Mouse (Mus musculus): ENCODE results near the gene Vash1. TPM values are rescaled to one million over a fixed set of nuclear protein-coding genes. Genes with fewer than 3 reads are reported as not detected.
A peak's percentile ranks its signal among the peaks of the same experiment; 100 is the strongest.

Gene Vash1
- total RNA-seq, 2 experiments from 2014 or later: 37.1 to 41.6 TPM

DNA sequence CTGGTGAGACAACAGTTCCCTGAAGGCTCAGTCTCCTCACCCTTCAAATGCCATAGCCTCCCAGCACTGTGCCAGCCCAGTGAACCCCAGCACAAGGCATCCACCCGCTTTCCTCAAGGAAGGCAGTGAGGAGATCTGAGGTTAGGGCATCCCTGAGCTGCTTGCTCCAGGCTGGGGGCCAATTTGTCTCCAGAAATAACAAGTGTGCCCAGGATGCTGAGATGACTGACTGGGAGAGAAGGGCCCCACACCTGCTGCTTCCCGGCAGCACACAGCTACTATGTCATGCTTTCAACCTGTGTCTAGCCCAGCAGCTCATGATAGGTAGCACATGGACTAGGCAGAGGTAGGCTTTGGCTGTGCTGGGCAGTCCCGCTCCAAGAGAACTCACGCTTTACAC lies 23.0 kb downstream of the Vash1 start:
- intact Hi-C loops (cut with DNase I): loop anchor here (10.0 kb wide), 1 partner anchor 243 kb away; the partner anchor contains the start of gene Cipc
- DNase-seq (ENCODE audit: low spot score in 2 of 2): no peak

GRCm38 (mm10) chr12:86702690-86703089 lies 24.2 kb downstream of the Vash1 start:
- intact Hi-C loops (cut with DNase I): loop anchor here (10.0 kb wide), 1 partner anchor 242 kb away; the partner anchor contains the start of gene Cipc
- no peak for DNase-seq (ENCODE audit: low spot score in 2 of 2)

DNA sequence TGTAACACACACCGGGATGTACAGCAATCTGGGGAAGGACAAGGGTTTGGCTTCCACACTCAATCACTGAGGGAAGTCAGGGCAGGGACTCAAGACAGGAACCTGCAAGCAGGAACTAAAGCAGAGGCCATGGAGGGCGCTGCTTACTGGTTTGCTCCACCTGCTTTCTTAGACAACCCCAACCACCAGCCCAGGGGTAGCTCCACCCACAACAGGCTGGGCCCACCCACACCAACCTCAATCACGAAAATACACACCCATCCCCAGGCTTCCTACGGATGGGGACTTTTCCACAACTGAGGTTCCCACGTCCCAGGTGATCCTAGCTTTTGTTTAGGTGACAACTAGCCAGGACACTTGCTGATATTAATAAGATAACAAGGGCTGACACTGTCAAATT lies 27.3 kb downstream of the Vash1 start:
- no peak for DNase-seq (ENCODE audit: low spot score in 2 of 2)
- intact Hi-C loops (cut with DNase I): loop anchor here (10.0 kb wide), 1 partner anchor 239 kb away; the partner anchor contains the start of gene Cipc

DNA sequence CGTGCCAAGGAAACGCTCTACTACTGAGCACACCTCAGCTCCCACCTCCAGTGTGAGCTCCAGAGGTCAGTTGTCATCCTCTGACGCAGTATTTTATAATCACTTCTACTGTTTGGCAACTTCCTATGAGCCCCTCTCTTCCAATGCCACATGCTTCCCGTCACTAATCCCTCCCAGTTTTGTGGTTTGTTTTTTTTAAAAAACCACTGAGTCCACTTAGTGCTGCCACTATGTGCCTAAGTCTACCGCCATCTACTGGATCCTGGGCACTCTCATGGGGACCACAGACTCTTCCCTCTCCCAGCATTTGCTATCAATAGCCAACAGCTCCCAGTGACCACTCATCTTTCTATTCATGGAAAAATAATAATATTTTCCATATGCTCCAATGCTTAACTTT lies 35.5 kb downstream of the Vash1 start:
- DNase-seq (ENCODE audit: low spot score in 2 of 2): no peak
- intact Hi-C loops (cut with DNase I): no loop called here

DNA sequence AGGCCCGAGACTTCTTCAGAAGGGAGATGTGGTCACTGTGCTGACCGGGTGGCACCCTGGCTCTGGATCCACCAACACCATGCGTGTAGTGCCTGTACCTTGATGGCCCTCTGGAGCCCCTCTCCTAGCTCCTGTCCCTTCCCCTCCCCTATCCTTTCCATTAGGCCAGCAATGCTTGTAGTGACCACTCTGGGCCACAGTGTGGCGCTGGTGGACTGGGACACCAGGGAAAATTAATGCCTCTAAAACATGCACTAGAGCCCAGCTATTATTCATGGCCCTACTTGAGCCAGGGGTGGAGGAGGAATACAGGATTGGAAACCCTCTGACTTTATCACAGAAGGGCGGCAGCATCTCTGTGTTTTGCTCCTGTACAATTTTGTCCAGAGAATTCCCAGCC lies 36.9 kb downstream of the Vash1 start:
- peak; percentile 73 to 80 for DNase-seq (ENCODE audit: low spot score in 2 of 2)
- intact Hi-C loops (cut with DNase I): loop anchor here (5.0 kb wide), 1 partner anchor 52 kb away; no protein-coding TSS in a partner anchor

DNA sequence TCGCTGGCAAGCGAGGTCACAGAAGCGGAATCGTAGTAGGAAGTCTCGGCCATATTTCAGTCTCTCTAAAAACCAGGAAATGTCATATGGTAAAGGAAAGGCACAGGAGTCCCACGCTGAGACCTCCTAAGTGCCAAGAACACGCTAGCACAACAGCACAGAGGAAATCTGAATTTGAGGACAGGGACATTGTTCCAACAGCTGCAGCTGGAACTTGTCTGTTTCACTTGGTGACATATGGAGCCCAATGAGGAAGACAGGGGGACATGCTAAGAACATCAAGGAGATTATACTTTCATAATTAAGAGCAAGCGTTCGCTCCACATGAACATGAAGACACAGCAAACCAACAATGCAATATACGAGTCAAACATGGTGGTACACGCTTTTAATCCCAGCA lies 38.5 kb downstream of the Vash1 start:
- no peak for DNase-seq (ENCODE audit: low spot score in 2 of 2)
- intact Hi-C loops (cut with DNase I): loop anchor here (5.0 kb wide), 1 partner anchor 50 kb away; no protein-coding TSS in a partner anchor

DNA sequence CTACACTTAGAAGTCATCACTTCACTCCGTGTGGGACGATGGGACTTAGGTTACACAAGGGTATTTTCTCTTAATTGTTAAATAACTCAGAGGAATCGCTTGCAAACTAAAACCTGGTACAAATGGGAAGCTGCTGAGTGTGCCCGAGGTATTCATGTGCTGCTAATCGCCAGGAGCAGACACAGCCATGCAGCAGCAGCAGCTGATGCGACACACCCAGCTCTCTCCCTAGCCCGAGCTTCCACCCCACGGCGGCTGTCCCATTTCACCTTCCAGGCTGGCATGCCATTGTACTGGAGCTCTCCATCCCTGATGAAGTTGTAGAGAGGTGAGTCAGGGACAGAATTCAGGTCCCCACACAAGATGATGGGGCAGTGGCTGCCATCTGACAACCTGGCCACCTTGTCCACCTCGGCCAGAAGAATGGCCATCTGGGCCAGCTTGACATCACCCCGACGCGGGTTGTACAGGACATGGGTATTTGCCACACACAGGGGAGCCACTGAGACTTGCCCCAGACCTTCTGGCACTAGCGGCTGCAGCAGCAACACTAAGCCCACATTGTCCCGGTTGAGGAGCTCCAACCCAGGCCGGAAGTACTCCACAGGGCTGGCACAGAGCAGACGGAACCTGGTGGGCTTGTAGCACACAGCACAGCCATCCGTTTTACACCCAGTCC lies 41.6 kb downstream of the Vash1 start:
- intact Hi-C loops (cut with DNase I): loop anchor here (5.0 kb wide), 1 partner anchor 47 kb away; no protein-coding TSS in a partner anchor
- no peak for DNase-seq (ENCODE audit: low spot score in 2 of 2)

- intact Hi-C loops (cut with DNase I): no loop called here
- DNase-seq (ENCODE audit: low spot score in 2 of 2): no peak
Measured at GRCm38 (mm10) chr12:86721453-86721852, 43.0 kb downstream of the Vash1 start.

- DNase-seq (ENCODE audit: low spot score in 2 of 2): peak in 1 of 2 experiments; percentile 25
- intact Hi-C loops (cut with DNase I): no loop called here
Measured at GRCm38 (mm10) chr12:86724300-86724699, 45.8 kb downstream of the Vash1 start.

- DNase-seq (ENCODE audit: low spot score in 2 of 2): peak in 1 of 2 experiments; percentile 66
- intact Hi-C loops (cut with DNase I): loop anchor here (1.0 kb wide), 1 partner anchor 46 kb away; no protein-coding TSS in a partner anchor
Measured at GRCm38 (mm10) chr12:86725706-86726105, 47.2 kb downstream of the Vash1 start.

GRCm38 (mm10) chr12:86726120-86726640 lies 47.7 kb downstream of the Vash1 start, which contains the start of gene Angel1:
Angel1 (minus strand) TSS chr12:86726460.
- intact Hi-C loops (cut with DNase I): no loop called here
- DNase-seq (ENCODE audit: low spot score in 2 of 2): peak; percentile 89 to 97

GRCm38 (mm10) chr12:86734319-86734810 lies 55.9 kb downstream of the Vash1 start, which contains the start of gene Lrrc74a:
Lrrc74a (plus strand) TSS chr12:86734369.
- no peak for DNase-seq (ENCODE audit: low spot score in 2 of 2)
- intact Hi-C loops (cut with DNase I): no loop called here

Other genes with a start within 250 kb of the Vash1 start
- gene Angel1, start 47.8 kb downstream of the Vash1 start, total RNA-seq (2021): 10 to 100 TPM in 1 of 2 experiments, 1 to 10 TPM in 1; 8.9 to 12.4 TPM
- gene Lrrc74a, start 55.7 kb downstream of the Vash1 start, total RNA-seq (2021): not detected
- 10 to 100 TPM; 61.9 to 78.7 TPM for gene Irf2bpl, start 206.1 kb downstream of the Vash1 start, total RNA-seq (2021)

All from left cerebral cortex, postnatal 25 days (tissue).